Mouse (Mus musculus) heart, embryonic 11.5 days (tissue): ENCODE measurements around the gene Gm20817. TPM values are rescaled to one million over a fixed set of nuclear protein-coding genes. Genes with fewer than 3 reads are reported as not detected.
"Not testable (repeated sequence)": the region's sequence is repeated elsewhere in the genome, so short reads cannot be mapped to it uniquely, and the experiment has no call there.

Source experiments
- ATAC-seq: fragments of 200-750 bp; cut with Nextera tagmentation; replicated peaks from 2 replicates; pipeline ENCODE4 v1.8.0; 2017; ENCODE audit warnings: moderate library complexity; ENCODE audit not compliant: insufficient number of reproducible peaks, low FRiP score, low TSS enrichment
- H3K27ac ChIP-seq: fragments of 300-500 bp; sonication (generic); 2 replicates; pipeline ENCODE4 v1.5.1; 2014; ENCODE audit warnings: mild to moderate bottlenecking, low read depth, low read length
- H3K27me3 ChIP-seq: fragments of 300-500 bp; sonication (generic); 2 replicates; pipeline ENCODE4 v1.6.1; 2014; ENCODE audit warnings: mild to moderate bottlenecking, low read length, mixed read lengths; ENCODE audit not compliant: control insufficient read depth, insufficient read depth
- H3K36me3 ChIP-seq: fragments of 300-500 bp; sonication (generic); 2 replicates; pipeline ENCODE4 v1.6.1; 2014; ENCODE audit warnings: mild to moderate bottlenecking, low read length, moderate library complexity, mixed read lengths; ENCODE audit not compliant: control insufficient read depth, insufficient read depth
- H3K4me1 ChIP-seq: fragments of 300-500 bp; sonication (generic); 2 replicates; pipeline ENCODE4 v1.6.1; 2014; ENCODE audit warnings: low read length; ENCODE audit not compliant: control insufficient read depth, insufficient read depth
- H3K4me2 ChIP-seq: fragments of 300-500 bp; sonication (generic); 2 replicates; pipeline ENCODE4 v1.6.1; 2014; ENCODE audit warnings: mild to moderate bottlenecking, moderate library complexity
- H3K4me3 ChIP-seq: fragments of 300-500 bp; sonication (generic); 2 replicates; pipeline ENCODE4 v1.5.1; 2014; ENCODE audit warnings: low read depth, low read length
- H3K9ac ChIP-seq: fragments of 300-500 bp; sonication (generic); 2 replicates; pipeline ENCODE4 v1.6.1; 2014; ENCODE audit warnings: mild to moderate bottlenecking, low read depth, low read length, moderate library complexity
- H3K9me3 ChIP-seq: fragments of 300-500 bp; sonication (generic); replicated peaks from 2 replicates; pipeline ENCODE4 v1.6.1; 2016; ENCODE audit warnings: low read length; ENCODE audit not compliant: control insufficient read depth
- WGBS: fragments of 180-500 bp; shearing (Covaris S2); extraction: QIAGEN DNeasy Blood & Tissue Kit; methylation state at CpG from one replicate; pipeline ENCODE4 v1.1.7; 2014; ENCODE audit not compliant: insufficient replicate concordance; 5-methylcytosine and 5-hydroxymethylcytosine counted together
- polyA plus RNA-seq: library from polyadenylated mRNA; unstranded; fragments of >200 nt; fragmentation: Nextera tagmentation; extraction: Ambion mirVana; gene quantifications from 2 replicates; pipeline ENCODE4 v1.2.1, GENCODE M21; 2014

Gene Gm20817
- not detected in 2 replicates for polyA plus RNA-seq

- H3K9me3 ChIP-seq, H3K4me1 ChIP-seq, H3K9ac ChIP-seq, H3K4me3 ChIP-seq, H3K36me3 ChIP-seq, H3K4me2 ChIP-seq, H3K27me3 ChIP-seq, H3K27ac ChIP-seq, ATAC-seq: not testable (repeated sequence)
- WGBS = no CpG with 5 or more reads among the region's 5 CpGs
These were observed at the start of gene Gm20817 for GRCm38 (mm10) chrY:68832628-68833027. Gene Gm20817, minus strand, starts transcription at chrY:68832728.
